Mouse (Mus musculus) left cerebral cortex, postnatal 36 days (tissue): ENCODE measurements at regions not wholly inside any gene's neighbourhood (a gene's known extent, or its start where the extent isn't known, plus 50 kb on each side); places are given as distances from the start of the nearest gene placed in this dataset. TPM values are rescaled to one million over a fixed set of nuclear protein-coding genes. Genes with fewer than 3 reads are reported as not detected.

Experiments
- microRNA-seq: library from miRNA; unstranded; fragments of <30 nt; microRNA quantifications from one replicate; pipeline ENCODE4 v1.2.0, GENCODE M21; 2022

Small RNAs in the stretch of these regions (microRNA-seq; reads per million reads assigned to microRNA genes)
- not detected for gene Gm27690
